Mouse (Mus musculus): Measurements from ENCODE around the gene Hibadh.

Gene Hibadh

DNA sequence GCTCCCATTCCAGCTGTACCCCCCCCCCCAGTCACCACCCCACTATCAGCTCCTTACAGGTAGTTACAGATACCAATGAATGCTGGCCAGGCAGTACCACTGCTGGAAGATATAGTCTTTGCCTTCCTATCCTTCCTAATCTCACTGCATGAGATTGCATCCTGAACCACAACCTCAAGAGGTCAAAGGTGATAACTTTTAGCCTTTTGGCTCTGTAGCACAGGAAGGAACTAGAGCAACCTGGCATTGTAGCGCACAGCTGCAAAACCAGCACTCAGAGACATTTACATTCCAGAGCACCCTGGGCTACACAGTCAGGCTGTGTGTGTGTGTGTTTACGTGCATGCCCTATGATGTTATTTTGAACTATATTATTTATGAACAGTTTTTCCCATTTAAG, 137.2 kb downstream of the Hibadh start:
- DNase-seq (ENCODE audit: low spot score in 2 of 2): no peak

DNA sequence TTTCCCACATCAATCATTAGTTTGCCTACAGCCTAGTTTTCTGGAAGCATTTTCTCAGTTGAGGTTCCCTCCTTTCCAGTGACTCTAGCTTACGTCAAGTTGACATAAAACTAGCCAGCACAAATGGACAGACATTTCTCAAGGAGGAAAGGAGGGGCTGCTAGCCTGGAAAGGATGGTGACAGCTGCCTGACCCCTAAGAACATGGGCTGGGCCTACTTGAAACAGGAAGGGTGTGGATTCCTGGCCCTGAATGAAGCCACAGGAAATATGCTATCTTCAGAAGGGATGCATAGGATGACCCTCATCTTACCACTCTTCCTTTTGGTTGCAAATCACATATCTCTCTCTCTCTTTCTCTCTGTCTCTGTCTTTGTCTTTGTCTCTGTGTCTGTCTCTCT, 138.7 kb downstream of the Hibadh start:
- no peak for DNase-seq (ENCODE audit: low spot score in 2 of 2)

Measured in heart, adult 9 months (tissue).